Mouse (Mus musculus): Measurements from ENCODE around the gene Pla2g12b. TPM values are rescaled to one million over a fixed set of nuclear protein-coding genes. Genes with fewer than 3 reads are reported as not detected.
A peak's percentile ranks its signal among the peaks of the same experiment; 100 is the strongest.
"Not testable (repeated sequence)": the region's sequence is repeated elsewhere in the genome, so short reads cannot be mapped to it uniquely, and the experiment has no call there.

Gene Pla2g12b
- polyA plus RNA-seq, 1 experiment: not detected

- 11% methylated on average over 8 of the region's 8 CpGs for WGBS
- H3K27me3 ChIP-seq (ENCODE audit: control insufficient read depth, insufficient read depth, low read length): no peaks in the 10 kb centered on the region
- no peak overlapping the region for H3K27ac ChIP-seq (ENCODE audit: insufficient read depth, low read length)
Measured at GRCm38 (mm10) chr10:59386951-59387350, 16.5 kb upstream of the Pla2g12b start.

GRCm38 (mm10) chr10:59389652-59390051 is 13.8 kb upstream of the Pla2g12b start:
- no peak for TF ChIP-seq CTCF (IDR thresholded peaks at IDR 0.05; ENCODE audit: borderline replicate concordance, insufficient read depth, low read depth, low read length)
- TF ChIP-seq POLR2A (IDR thresholded peaks at IDR 0.05; ENCODE audit: borderline replicate concordance, insufficient read depth, low read length): no peak
- Histone ChIP-seq H3K4me1 (ENCODE audit: control insufficient read depth, insufficient read depth, low read length) (0 out of 2 replicates have a peak, but pooled peaks cover 3% of the 10 kb centered on the region), H3K27ac (ENCODE audit: insufficient read depth, low read length) (no peak overlapping the region), H3K4me3 (replicated peaks; ENCODE audit: insufficient read depth, low read depth, low read length) (no peak overlapping the region), H3K27me3 (ENCODE audit: control insufficient read depth, insufficient read depth, low read length) (no peaks in the 10 kb centered on the region)
- DNase-seq: no peak
- WGBS: 80% methylated on average over 3 of the region's 3 CpGs

More at GRCm38 (mm10) chr10:59386951-59387350, 16.5 kb upstream of the Pla2g12b start:
- Histone ChIP-seq H3K4me3 (replicated peaks; ENCODE audit: insufficient read depth, low read depth, low read length) (no peak overlapping the region), H3K4me1 (ENCODE audit: control insufficient read depth, insufficient read depth, low read length) (0 out of 2 replicates have a peak, but pooled peaks cover 3% of the 10 kb centered on the region)
- DNase-seq: peak; percentile 73 to 85
- TF ChIP-seq POLR2A (IDR thresholded peaks at IDR 0.05; ENCODE audit: borderline replicate concordance, insufficient read depth, low read length) (no peak), CTCF (IDR thresholded peaks at IDR 0.05; ENCODE audit: borderline replicate concordance, insufficient read depth, low read depth, low read length) (no peak)

GRCm38 (mm10) chr10:59391907-59392306 is 11.6 kb upstream of the Pla2g12b start:
- 84% methylated on average over 4 of the region's 4 CpGs for WGBS
- TF ChIP-seq POLR2A (IDR thresholded peaks at IDR 0.05; ENCODE audit: borderline replicate concordance, insufficient read depth, low read length): no peak
- no peak for TF ChIP-seq CTCF (IDR thresholded peaks at IDR 0.05; ENCODE audit: borderline replicate concordance, insufficient read depth, low read depth, low read length)
- H3K27ac ChIP-seq (ENCODE audit: insufficient read depth, low read length): no peak overlapping the region
- no peak for DNase-seq
- no peaks in the 10 kb centered on the region for H3K27me3 ChIP-seq (ENCODE audit: control insufficient read depth, insufficient read depth, low read length)
- 0 out of 2 replicates have a peak, but pooled peaks cover 3% of the 10 kb centered on the region for H3K4me1 ChIP-seq (ENCODE audit: control insufficient read depth, insufficient read depth, low read length)
- no peak overlapping the region for H3K4me3 ChIP-seq (replicated peaks; ENCODE audit: insufficient read depth, low read depth, low read length)

- not testable (repeated sequence) for H3K4me1 ChIP-seq (ENCODE audit: control insufficient read depth, insufficient read depth, low read length); H3K27me3 ChIP-seq (ENCODE audit: control insufficient read depth, insufficient read depth, low read length); H3K4me3 ChIP-seq (replicated peaks; ENCODE audit: insufficient read depth, low read depth, low read length); H3K27ac ChIP-seq (ENCODE audit: insufficient read depth, low read length); DNase-seq
- WGBS: 96% methylated on average over 12 of the region's 25 CpGs
Measured at GRCm38 (mm10) chr10:59395461-59395860, 8.0 kb upstream of the Pla2g12b start, which contains the start of gene Gm10273. Gene Gm10273, plus strand, starts transcription at chr10:59395632.

GRCm38 (mm10) chr10:59403793-59404149 is 311 bp downstream of the Pla2g12b start:
- Histone ChIP-seq H3K4me3 (replicated peaks; ENCODE audit: insufficient read depth, low read depth, low read length) (no peak overlapping the region), H3K27me3 (ENCODE audit: control insufficient read depth, insufficient read depth, low read length) (no peaks in the 10 kb centered on the region; the same call in 1 of the 2 replicates), H3K4me1 (ENCODE audit: control insufficient read depth, insufficient read depth, low read length) (no peaks in the 10 kb centered on the region), H3K27ac (ENCODE audit: insufficient read depth, low read length) (no peak overlapping the region)
- DNase-seq: no peak
- TF ChIP-seq CTCF (IDR thresholded peaks at IDR 0.05; ENCODE audit: borderline replicate concordance, insufficient read depth, low read depth, low read length) (no peak), POLR2A (IDR thresholded peaks at IDR 0.05; ENCODE audit: borderline replicate concordance, insufficient read depth, low read length) (no peak)
- 72% methylated on average over 10 of the region's 10 CpGs for WGBS

- Histone ChIP-seq H3K27ac (ENCODE audit: insufficient read depth, low read length) (no peak overlapping the region), H3K4me1 (ENCODE audit: control insufficient read depth, insufficient read depth, low read length) (no peaks in the 10 kb centered on the region), H3K27me3 (ENCODE audit: control insufficient read depth, insufficient read depth, low read length) (no peaks in the 10 kb centered on the region; the same call in 1 of the 2 replicates), H3K4me3 (replicated peaks; ENCODE audit: insufficient read depth, low read depth, low read length) (no peak overlapping the region)
- 71% methylated on average over 6 of the region's 6 CpGs for WGBS
- TF ChIP-seq CTCF (IDR thresholded peaks at IDR 0.05; ENCODE audit: borderline replicate concordance, insufficient read depth, low read depth, low read length): no peak
- TF ChIP-seq POLR2A (IDR thresholded peaks at IDR 0.05; ENCODE audit: borderline replicate concordance, insufficient read depth, low read length): no peak
- DNase-seq: no peak
Measured at GRCm38 (mm10) chr10:59408499-59408898, 5.0 kb downstream of the Pla2g12b start.

- Histone ChIP-seq H3K4me3 (replicated peaks; ENCODE audit: insufficient read depth, low read depth, low read length) (no peak overlapping the region), H3K4me1 (ENCODE audit: control insufficient read depth, insufficient read depth, low read length) (no peaks in the 10 kb centered on the region), H3K27me3 (ENCODE audit: control insufficient read depth, insufficient read depth, low read length) (no peaks in the 10 kb centered on the region; the same call in 1 of the 2 replicates), H3K27ac (ENCODE audit: insufficient read depth, low read length) (no peak overlapping the region)
- 77% methylated on average over 12 of the region's 12 CpGs for WGBS
- TF ChIP-seq POLR2A (IDR thresholded peaks at IDR 0.05; ENCODE audit: borderline replicate concordance, insufficient read depth, low read length) (no peak), CTCF (IDR thresholded peaks at IDR 0.05; ENCODE audit: borderline replicate concordance, insufficient read depth, low read depth, low read length) (no peak)
- no peak for DNase-seq
Measured at GRCm38 (mm10) chr10:59410264-59410663, 6.8 kb downstream of the Pla2g12b start.

GRCm38 (mm10) chr10:59413711-59414110 is 10.3 kb downstream of the Pla2g12b start:
- Histone ChIP-seq H3K27me3 (ENCODE audit: control insufficient read depth, insufficient read depth, low read length) (no peaks in the 10 kb centered on the region; the same call in 1 of the 2 replicates), H3K4me1 (ENCODE audit: control insufficient read depth, insufficient read depth, low read length) (no peaks in the 10 kb centered on the region), H3K4me3 (replicated peaks; ENCODE audit: insufficient read depth, low read depth, low read length) (no peak overlapping the region), H3K27ac (ENCODE audit: insufficient read depth, low read length) (no peak overlapping the region)
- no peak for TF ChIP-seq POLR2A (IDR thresholded peaks at IDR 0.05; ENCODE audit: borderline replicate concordance, insufficient read depth, low read length)
- 0 out of 2 replicates have a peak, but pooled peaks have one; percentile 3 for TF ChIP-seq CTCF (IDR thresholded peaks at IDR 0.05; ENCODE audit: borderline replicate concordance, insufficient read depth, low read depth, low read length)
- no peak for DNase-seq
- WGBS: 90% methylated on average over 4 of the region's 4 CpGs
